Mouse (Mus musculus): ENCODE data around the gene Fndc9.
A peak's percentile ranks its signal among the peaks of the same experiment; 100 is the strongest.

Fndc9 gene

DNA sequence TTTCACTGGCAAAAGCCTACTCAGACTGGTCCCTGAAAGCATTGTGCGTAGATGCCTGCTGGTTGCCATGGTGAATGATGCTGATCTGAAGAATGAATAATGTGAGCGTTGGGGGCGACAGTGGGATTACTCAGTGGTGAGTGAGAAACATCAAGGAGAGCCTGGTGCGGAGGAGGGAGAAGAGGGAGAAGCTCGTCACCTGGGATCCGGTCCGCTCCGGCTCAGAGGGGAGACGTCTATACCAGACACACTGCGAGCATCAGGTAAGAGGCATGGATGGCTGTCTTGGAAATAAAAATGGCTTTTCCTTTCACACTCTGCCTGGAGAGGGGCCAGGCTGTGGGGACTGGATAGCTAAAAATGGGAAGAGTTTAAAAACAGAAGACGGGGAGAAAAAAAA is at the start of gene Fndc9:
Fndc9 (plus strand) TSS at position 198 of the 400 bp plus-strand sequence.
- peak; percentile 44 for DNase-seq (ENCODE audit: low spot score)

DNA sequence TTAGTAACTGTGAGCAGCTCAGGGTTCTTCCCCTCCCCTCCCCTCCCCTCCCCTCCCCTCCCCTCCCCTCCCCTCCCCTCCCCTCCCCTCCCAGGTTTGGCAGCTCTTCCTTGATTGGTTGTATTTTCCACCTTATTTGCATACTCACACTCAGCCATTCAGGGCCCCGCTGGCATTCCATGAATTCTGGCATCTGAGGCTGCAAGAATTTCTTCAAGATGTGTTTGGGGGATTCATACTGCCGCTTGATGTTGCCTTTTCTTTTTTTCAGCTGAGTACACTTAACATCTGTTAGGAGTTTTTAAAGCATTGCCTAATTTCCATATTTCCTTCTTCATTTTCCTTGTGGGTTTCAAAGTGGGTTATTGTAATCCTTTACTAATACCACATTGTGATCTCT is 47.0 kb upstream of the Fndc9 start:
- no peak for DNase-seq (ENCODE audit: low spot score)

GRCm38 (mm10) chr11:46194175-46194574 is 41.2 kb upstream of the Fndc9 start:
- no peak for DNase-seq (ENCODE audit: low spot score)

DNA sequence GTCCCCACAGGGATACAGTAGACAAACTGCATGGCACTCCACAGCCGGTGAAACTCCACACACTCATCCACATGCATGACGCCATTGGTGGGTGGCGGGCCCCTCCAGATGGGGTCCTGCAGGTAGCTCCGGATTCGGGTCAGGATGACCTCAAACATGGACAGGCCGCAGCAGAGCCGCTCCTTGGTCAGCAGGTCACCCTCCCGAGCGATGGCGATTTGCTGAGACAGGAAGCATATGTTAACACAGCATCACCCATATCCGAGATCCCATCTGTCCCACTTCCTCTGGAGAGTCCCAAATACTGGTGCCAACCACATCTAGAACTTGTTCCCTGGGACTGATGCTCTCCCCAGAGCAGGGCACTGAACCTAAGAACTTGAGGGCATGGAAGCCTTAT is 34.7 kb upstream of the Fndc9 start:
- no peak for DNase-seq (ENCODE audit: low spot score)

DNA sequence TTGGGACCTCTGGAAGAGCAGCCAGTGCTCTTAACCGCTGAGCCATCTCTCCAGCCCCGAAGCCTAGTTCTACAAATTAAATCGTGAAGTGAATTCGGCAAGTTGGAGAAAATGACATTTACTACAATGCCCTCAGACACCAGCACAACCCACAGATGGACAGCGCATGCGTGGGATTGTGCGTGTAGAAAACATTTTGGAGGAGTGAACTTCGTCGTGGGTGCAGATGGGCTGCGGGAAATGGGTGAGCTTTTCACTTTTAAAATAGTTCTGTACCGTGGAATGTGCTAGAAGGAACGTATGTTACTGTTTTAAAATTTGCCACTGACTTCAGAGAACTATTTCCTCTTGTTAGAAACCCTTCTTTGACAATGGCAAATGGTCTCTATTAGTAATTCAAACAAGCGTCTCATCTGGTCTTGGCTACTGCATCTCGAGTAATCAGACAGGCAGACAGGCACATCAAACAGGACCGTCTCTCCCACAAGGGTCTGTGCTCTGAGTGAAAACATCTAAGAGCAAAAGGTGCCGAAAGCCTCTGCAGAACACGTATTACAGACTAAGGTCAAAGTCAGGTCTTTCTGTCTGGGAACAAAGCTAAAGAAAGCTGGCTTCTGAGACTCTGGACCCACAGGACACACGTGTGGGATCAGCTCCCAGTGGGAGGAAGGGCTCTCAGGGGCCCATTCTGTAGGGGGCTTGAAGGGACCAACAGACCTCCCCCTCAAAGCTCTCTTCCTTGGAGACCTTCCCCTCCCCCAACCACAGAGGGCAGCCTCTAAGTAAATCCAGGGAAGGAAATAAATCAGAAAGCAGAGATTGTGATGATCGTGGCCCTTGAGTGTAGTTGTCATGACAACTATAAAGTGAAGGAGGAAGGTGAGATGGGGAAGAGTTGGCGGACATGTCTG is 33.4 kb upstream of the Fndc9 start:
- peak; percentile 58 for DNase-seq (ENCODE audit: low spot score)

- DNase-seq (ENCODE audit: low spot score): no peak
Observed at GRCm38 (mm10) chr11:46202547-46202887, 32.8 kb upstream of the Fndc9 start.

- no peak for DNase-seq (ENCODE audit: low spot score)
Observed at GRCm38 (mm10) chr11:46204841-46205240, 30.5 kb upstream of the Fndc9 start.

- DNase-seq (ENCODE audit: low spot score): peak; percentile 40
Observed at GRCm38 (mm10) chr11:46205639-46206409, 29.5 kb upstream of the Fndc9 start.

DNA sequence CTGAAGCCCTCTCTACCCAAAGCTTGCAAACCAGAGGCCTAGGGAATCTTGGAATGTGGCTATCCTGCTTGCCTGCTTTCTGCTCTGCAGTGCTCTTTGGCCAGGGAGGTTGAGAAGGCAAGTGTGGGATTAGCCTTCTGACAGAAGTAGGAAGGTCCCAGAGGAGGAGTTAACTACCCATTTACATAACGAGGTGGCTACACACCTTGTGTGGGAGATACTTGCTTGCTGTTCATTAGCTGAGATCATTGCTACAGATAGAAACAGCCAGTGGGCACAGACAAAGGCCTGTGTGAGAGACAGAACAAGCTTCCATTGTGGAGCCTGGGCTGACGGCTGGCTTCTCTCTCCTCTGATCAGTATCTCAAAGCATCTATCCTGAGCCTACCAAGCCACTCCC is 25.4 kb upstream of the Fndc9 start:
- DNase-seq (ENCODE audit: low spot score): no peak

DNA sequence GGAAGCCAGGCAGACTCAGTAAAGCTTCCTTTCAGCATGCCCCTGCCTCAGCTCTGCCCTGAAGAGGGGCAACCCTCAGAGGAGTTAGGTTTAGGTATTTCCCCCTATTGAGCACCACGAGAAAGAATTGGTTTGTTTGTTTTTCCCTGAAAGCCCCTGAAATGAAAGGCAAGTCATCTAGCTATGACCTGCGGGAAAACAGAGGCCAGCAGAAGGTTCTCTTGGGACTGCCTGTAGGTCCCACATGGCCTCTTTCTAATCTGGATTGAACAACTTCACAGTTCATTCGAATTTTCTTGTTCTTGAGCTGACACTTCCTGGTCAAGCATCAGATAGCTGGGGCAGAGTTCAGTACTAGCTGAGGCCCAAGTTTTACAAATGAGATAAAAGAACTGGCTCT is 23.5 kb upstream of the Fndc9 start:
- DNase-seq (ENCODE audit: low spot score): no peak

- peak; percentile 78 for DNase-seq (ENCODE audit: low spot score)
Observed at GRCm38 (mm10) chr11:46213844-46214243, 21.5 kb upstream of the Fndc9 start.

DNA sequence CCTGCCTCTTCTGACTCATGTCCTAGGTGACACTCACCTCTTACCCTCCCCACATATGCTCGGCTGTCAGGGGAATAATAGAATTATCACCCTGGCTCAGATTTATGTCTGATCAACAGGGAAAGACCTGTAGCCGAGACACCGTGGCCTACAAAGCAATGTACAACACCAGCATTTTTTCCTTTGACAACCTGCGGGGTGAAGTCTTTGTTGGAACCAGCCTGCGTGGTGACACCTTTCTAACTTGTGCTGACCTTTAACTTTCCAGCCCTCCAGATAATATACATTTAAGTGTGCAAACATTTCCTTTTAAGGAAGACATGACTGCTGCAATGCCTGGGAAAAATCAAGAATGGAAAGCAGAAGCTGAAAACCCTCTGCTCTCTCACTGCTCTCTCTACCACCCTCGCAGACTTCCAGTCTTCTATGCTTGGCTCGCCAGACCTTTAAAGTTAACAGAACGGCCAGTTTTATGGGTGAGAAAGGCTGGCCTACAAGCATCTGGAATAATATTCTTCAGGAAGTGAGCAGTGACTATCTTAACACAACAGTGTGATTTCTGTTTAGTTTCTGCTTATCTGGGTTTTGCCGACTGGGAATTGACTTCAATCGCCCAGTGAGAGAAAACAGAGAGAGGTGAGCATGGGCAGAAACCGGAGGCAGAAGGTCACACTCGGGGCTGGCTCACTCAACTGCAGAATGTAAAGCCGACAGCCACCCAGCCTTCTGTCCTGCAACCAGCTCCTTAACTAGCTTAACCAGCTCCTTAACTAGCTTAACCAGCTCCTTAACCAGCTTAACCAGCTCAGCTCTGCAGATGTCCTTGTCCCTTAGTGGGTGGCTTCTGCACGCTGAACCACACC is 20.7 kb upstream of the Fndc9 start:
- peak; percentile 50 for DNase-seq (ENCODE audit: low spot score)

DNA sequence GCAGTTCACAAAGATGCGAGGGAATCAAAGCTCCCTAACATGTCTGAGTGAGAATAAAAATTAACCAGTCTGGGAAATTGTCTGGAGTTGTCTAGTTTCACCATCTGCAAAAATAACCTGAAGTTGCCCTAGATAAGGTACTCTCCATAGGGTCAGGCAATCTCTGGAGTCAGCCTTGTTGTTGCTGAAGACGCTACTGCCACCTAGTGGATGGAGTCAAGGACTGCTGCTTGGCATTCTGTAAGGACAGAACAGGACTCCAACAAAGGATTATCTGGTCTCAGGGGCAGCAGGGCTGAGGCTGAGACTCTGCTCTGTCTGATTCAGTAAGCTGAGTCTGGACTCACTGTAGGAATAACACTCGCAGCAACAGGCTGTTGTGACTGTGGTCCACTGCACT is 20.0 kb upstream of the Fndc9 start:
- DNase-seq (ENCODE audit: low spot score): peak; percentile 97

GRCm38 (mm10) chr11:46216669-46217068 is 18.7 kb upstream of the Fndc9 start:
- no peak for DNase-seq (ENCODE audit: low spot score)

DNA sequence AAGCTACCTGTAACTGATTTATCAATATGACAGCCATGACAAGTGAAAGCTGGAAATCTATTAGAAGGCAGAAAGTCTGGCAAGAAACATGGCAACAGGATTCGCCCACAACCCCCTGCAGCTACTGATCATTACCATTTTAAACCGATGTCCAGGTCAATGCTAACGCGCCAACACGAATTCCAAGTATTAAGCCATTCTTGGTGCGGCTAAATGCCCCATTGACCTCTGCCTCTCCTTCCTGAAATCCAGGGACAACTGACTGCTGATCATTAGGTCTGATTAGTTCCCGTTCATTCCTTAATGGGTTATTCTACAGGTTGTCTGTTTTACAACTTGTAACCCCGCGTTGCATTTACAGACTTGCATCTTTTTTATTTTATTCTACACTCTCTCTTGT is 17.6 kb upstream of the Fndc9 start:
- no peak for DNase-seq (ENCODE audit: low spot score)

DNA sequence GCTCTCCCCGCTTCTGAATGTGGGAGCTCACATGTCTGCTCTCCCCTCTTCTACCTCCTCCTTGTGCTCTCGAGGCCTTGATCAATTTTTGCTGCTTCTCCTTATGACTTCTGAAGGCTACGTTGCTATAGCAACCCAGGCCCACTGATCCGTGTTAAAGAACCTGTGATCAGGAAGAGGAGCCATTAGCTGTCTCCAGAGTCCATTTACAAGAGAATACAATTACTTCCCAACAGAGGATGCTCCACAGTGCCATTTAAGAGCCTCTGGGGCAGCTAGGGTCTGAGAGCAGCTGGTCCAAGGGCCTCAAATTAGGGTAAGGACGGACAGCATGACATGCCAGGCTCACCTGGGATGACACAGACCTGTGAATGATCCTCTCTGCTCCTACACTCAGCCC is 16.7 kb upstream of the Fndc9 start:
- no peak for DNase-seq (ENCODE audit: low spot score)

DNA sequence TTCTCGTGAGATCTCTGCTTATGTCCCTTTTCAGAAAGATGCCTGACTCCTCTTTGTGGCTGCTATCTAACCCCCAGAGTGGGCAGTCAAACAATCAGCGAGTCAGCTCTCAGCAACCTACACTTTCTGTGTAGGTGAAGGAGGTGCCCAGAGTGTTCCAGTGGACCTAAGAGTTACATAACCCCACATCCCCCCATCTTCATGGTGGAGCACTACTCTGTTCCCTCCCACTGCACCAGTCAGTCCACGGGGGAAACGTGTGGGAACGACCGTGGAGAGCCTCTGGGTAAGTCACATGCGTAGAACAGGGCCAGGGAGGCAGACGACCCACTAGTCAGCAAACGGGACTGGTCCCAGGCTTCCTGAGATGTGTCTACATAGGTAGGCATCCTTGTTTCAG is 16.0 kb upstream of the Fndc9 start:
- DNase-seq (ENCODE audit: low spot score): no peak

GRCm38 (mm10) chr11:46220211-46220610 is 15.1 kb upstream of the Fndc9 start:
- DNase-seq (ENCODE audit: low spot score): no peak

GRCm38 (mm10) chr11:46223575-46223974 is 11.8 kb upstream of the Fndc9 start:
- no peak for DNase-seq (ENCODE audit: low spot score)

DNA sequence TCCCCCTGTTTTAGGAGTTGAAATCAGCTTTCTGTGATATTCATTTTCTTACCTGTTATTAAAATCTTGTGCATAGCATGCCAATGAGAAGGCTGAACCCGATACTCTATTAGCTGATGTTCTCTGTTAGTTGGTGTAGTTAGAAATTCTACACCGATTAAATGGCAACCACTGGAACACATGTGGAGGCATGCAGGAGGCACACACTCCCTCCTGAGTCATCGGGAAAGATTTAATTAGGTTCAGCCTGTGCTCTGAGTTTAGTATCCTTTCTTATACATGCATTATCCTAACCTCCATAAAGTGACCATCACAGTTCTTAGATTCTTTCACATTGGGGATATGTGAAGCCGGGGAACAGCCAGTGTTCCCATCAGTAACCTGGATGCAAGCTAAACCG is 10.0 kb upstream of the Fndc9 start:
- no peak for DNase-seq (ENCODE audit: low spot score)

DNA sequence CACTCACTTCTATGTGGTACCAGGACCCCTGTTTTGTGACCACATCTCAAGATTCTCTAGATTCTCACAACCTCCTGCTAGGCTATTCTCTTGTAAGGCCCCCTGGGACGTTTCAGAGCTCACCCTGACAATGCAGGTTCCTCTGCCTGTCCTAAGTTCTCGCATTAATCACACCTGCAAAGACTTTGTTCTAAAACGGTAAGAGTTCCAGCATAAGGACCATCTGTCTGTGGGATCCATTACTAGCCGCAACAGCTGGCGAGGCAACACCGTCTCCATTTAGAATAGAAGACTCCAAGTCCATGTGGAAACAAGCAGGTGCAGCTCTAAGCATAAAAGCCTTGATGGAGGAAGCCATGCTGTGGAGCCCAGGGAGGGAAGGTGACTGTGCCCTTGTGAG is 5.1 kb upstream of the Fndc9 start:
- no peak for DNase-seq (ENCODE audit: low spot score)

DNA sequence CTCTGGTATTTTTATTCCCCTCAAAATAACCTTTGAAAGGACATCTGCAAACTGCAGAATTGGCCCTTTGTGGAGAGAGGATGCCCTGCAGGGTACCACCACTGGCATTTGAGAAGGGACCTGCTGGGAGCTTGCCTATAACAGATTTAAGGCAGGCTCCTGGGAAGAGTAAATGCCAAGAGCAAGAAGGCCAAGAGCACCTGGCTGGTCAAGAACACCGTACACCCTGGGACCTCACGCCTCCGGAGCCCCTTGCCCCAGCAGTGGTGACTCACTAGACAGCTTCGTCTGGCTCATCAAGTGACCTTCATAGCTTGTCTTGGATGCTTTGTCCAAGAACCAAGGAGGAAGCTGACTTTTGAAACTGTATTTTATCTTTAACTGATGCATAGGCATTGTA is 2.5 kb upstream of the Fndc9 start:
- no peak for DNase-seq (ENCODE audit: low spot score)
